Mouse (Mus musculus) limb, embryonic 14.5 days (tissue): ENCODE data around the gene Nab2. TPM values are rescaled to one million over a fixed set of nuclear protein-coding genes. Genes with fewer than 3 reads are reported as not detected.

ENCODE experiments used
- ATAC-seq: fragments of 200-750 bp; cut with Nextera tagmentation; 2 replicates; pipeline ENCODE4 v1.8.0; 2017; ENCODE audit warnings: low read depth, moderate number of reproducible peaks, moderate TSS enrichment; ENCODE audit not compliant: low FRiP score
- DNase-seq: peaks from one replicate; pipeline ENCODE4 v3.0.0-alpha.2; 2015; ENCODE audit warnings: low spot score
- H3K27ac ChIP-seq: fragments of 300-500 bp; sonication (generic); replicated peaks from 2 replicates; pipeline ENCODE4 v1.5.1; 2014; ENCODE audit warnings: low read depth, mild to moderate bottlenecking, low read length, moderate library complexity, mixed read lengths
- H3K27me3 ChIP-seq: fragments of 300-500 bp; sonication (generic); 2 replicates; pipeline ENCODE4 v1.6.1; 2014; ENCODE audit warnings: low read length, mixed read lengths; ENCODE audit not compliant: control insufficient read depth, insufficient read depth
- H3K36me3 ChIP-seq: fragments of 300-500 bp; sonication (generic); 2 replicates; pipeline ENCODE4 v1.6.1; 2014; ENCODE audit warnings: mild to moderate bottlenecking, low read length, moderate library complexity, mixed read lengths; ENCODE audit not compliant: control insufficient read depth, insufficient read depth
- H3K4me1 ChIP-seq: fragments of 300-500 bp; sonication (generic); 2 replicates; pipeline ENCODE4 v1.6.1; 2014; ENCODE audit warnings: antibody characterized with exemption, low read length, mixed read lengths; ENCODE audit not compliant: control insufficient read depth, insufficient read depth
- H3K4me2 ChIP-seq: fragments of 300-500 bp; sonication (generic); replicated peaks from 2 replicates; pipeline ENCODE4 v1.6.1; 2014; ENCODE audit warnings: low read depth, mild to moderate bottlenecking, low read length, moderate library complexity; ENCODE audit not compliant: severe bottlenecking
- H3K4me3 ChIP-seq: fragments of 300-500 bp; sonication (generic); replicated peaks from 2 replicates; pipeline ENCODE4 v1.5.1; 2014; ENCODE audit warnings: low read length
- H3K9ac ChIP-seq: fragments of 300-500 bp; sonication (generic); 2 replicates; pipeline ENCODE4 v1.6.1; 2014; ENCODE audit warnings: mild to moderate bottlenecking, low read depth, low read length, moderate library complexity; ENCODE audit not compliant: severe bottlenecking
- H3K9me3 ChIP-seq: fragments of 300-500 bp; sonication (generic); 2 replicates; pipeline ENCODE4 v1.6.1; 2016; ENCODE audit warnings: low read length; ENCODE audit not compliant: control insufficient read depth
- POLR2A ChIP-seq: fragments of 200-500 bp; IDR thresholded peaks from 2 replicates; pipeline ENCODE4 v1.8.0; 2012; ENCODE audit warnings: inconsistent platforms, mild to moderate bottlenecking, moderate library complexity, borderline replicate concordance; ENCODE audit not compliant: insufficient read depth, insufficient read length; ENCODE audit errors: extremely low read depth
- WGBS: fragments of 180-500 bp; shearing (Covaris S2); extraction: QIAGEN DNeasy Blood & Tissue Kit; methylation state at CpG from one replicate; pipeline ENCODE4 v1.1.7; 2014; 5-methylcytosine and 5-hydroxymethylcytosine counted together
- polyA plus RNA-seq, 2 experiments: library from polyadenylated mRNA; depleted of rRNA in 1 of 2; stranded (reverse) in 1 of 2; unstranded in 1 of 2; fragments of >200 nt; fragmentation: Nextera tagmentation in 1 of 2; extraction: Ambion mirVana in 1 of 2; gene quantifications; 2 replicates each; pipeline versions ENCODE4 v1.2.1 to v1.2.3; 2012 to 2014

The Nab2 gene
- polyA plus RNA-seq, 2 experiments: 16.4 to 64.5 TPM

GRCm38 (mm10) chr10:127676691-127677548, 8.6 kb upstream of the Nab2 start:
- 1% methylated on average over 65 of the region's 71 CpGs for WGBS
- Histone ChIP-seq H3K4me1 (peaks cover 4% of the 10 kb centered on the region), H3K36me3 (no peaks in the 10 kb centered on the region), H3K9ac (peak overlapping the region; percentile 54), H3K27me3 (no peaks in the 10 kb centered on the region), H3K4me3 (peak overlapping the region; percentile 60), H3K9me3 (no peaks in the 10 kb centered on the region), H3K27ac (peak overlapping the region; percentile 75), H3K4me2 (peak overlapping the region; percentile 85)
- DNase-seq: peak; percentile 100
- ATAC-seq: peak; percentile 97
- 0 out of 2 replicates have a peak, but pooled peaks have one; percentile 34 for TF ChIP-seq POLR2A

- Histone ChIP-seq H3K9ac (peak overlapping the region; percentile 38; the same call in 1 of the 2 replicates), H3K4me1 (peaks cover 4% of the 10 kb centered on the region), H3K9me3 (no peaks in the 10 kb centered on the region), H3K4me3 (peak overlapping the region; percentile 60), H3K36me3 (no peaks in the 10 kb centered on the region), H3K27me3 (no peaks in the 10 kb centered on the region), H3K4me2 (peak overlapping the region; percentile 50), H3K27ac (peak overlapping the region; percentile 75)
- TF ChIP-seq POLR2A: no peak
- ATAC-seq (no peak), DNase-seq (no peak)
- WGBS: 45% methylated on average over 5 of the region's 5 CpGs
These were observed 7.6 kb upstream of the Nab2 start for GRCm38 (mm10) chr10:127675859-127676398.

GRCm38 (mm10) chr10:127674794-127675522, 6.6 kb upstream of the Nab2 start:
- Histone ChIP-seq H3K4me2 (no peak overlapping the region), H3K4me1 (peaks cover 4% of the 10 kb centered on the region), H3K27ac (no peak overlapping the region), H3K4me3 (no peak overlapping the region), H3K27me3 (no peaks in the 10 kb centered on the region), H3K36me3 (no peaks in the 10 kb centered on the region), H3K9ac (no peak overlapping the region), H3K9me3 (no peaks in the 10 kb centered on the region)
- DNase-seq: peak; percentile 82
- ATAC-seq: no peak; the same call in 1 of the 2 replicates
- TF ChIP-seq POLR2A: no peak
- 87% methylated on average over 8 of the region's 8 CpGs for WGBS

- H3K9ac ChIP-seq: no peak overlapping the region
- ATAC-seq (no peak), DNase-seq (no peak)
- H3K27me3 ChIP-seq: no peaks in the 10 kb centered on the region
- WGBS: 90% methylated on average over 6 of the region's 6 CpGs
- no peaks in the 10 kb centered on the region for H3K36me3 ChIP-seq
- no peak overlapping the region for H3K27ac ChIP-seq
- no peaks in the 10 kb centered on the region for H3K9me3 ChIP-seq
- peaks cover 11% of the 10 kb centered on the region for H3K4me1 ChIP-seq
- H3K4me2 ChIP-seq: no peak overlapping the region
- no peak overlapping the region for H3K4me3 ChIP-seq
- no peak for TF ChIP-seq POLR2A
These were observed 5.8 kb upstream of the Nab2 start for GRCm38 (mm10) chr10:127674046-127674655.

GRCm38 (mm10) chr10:127671276-127671675, 2.9 kb upstream of the Nab2 start:
- no peak overlapping the region for H3K4me3 ChIP-seq
- H3K4me2 ChIP-seq: no peak overlapping the region
- no peak overlapping the region for H3K27ac ChIP-seq
- no peak overlapping the region for H3K9ac ChIP-seq
- peaks cover 16% of the 10 kb centered on the region for H3K4me1 ChIP-seq
- H3K27me3 ChIP-seq: no peaks in the 10 kb centered on the region
- 42% methylated on average over 2 of the region's 2 CpGs for WGBS
- ATAC-seq (no peak), DNase-seq (no peak)
- no peak for TF ChIP-seq POLR2A
- H3K36me3 ChIP-seq: no peaks in the 10 kb centered on the region
- no peaks in the 10 kb centered on the region for H3K9me3 ChIP-seq
